Mouse (Mus musculus) cerebellum, postnatal 14 days (tissue): Measurements from ENCODE around the gene Dlg5.
A peak's percentile ranks its signal among the peaks of the same experiment; 100 is the strongest.

Experiments
- DNase-seq, 2 experiments: peaks; one replicate each; pipeline ENCODE4 v3.0.0; 2021; ENCODE audit warnings: mixed read lengths in 2 of 2

Dlg5 gene

GRCm38 (mm10) chr14:24098828-24099227 is 146.9 kb downstream of the Dlg5 start:
- no peak for DNase-seq

GRCm38 (mm10) chr14:24094656-24095055 is 151.1 kb downstream of the Dlg5 start:
- no peak for DNase-seq

- DNase-seq, result no peak
Measured at GRCm38 (mm10) chr14:24093221-24093620, 152.5 kb downstream of the Dlg5 start.

- peak in 1 of 2 experiments; percentile 26 for DNase-seq
Measured at GRCm38 (mm10) chr14:24092391-24092790, 153.3 kb downstream of the Dlg5 start.

- no peak for DNase-seq
Measured at GRCm38 (mm10) chr14:24090790-24091189, 154.9 kb downstream of the Dlg5 start.

GRCm38 (mm10) chr14:24089181-24089580 is 156.5 kb downstream of the Dlg5 start:
- no peak for DNase-seq

GRCm38 (mm10) chr14:24087430-24087829 is 158.3 kb downstream of the Dlg5 start:
- no peak for DNase-seq

- peak in 1 of 2 experiments; percentile 25 for DNase-seq
Measured at GRCm38 (mm10) chr14:24086481-24086880, 159.2 kb downstream of the Dlg5 start.
